Mouse (Mus musculus) midbrain, embryonic 11.5 days (tissue): ENCODE measurements around the gene Mpdz. TPM values are rescaled to one million over a fixed set of nuclear protein-coding genes. Genes with fewer than 3 reads are reported as not detected.

Experiments used
- ATAC-seq: fragments of 200-750 bp; cut with Nextera tagmentation; 2 replicates; pipeline ENCODE4 v1.8.0; 2017; ENCODE audit warnings: moderate TSS enrichment, moderate library complexity; ENCODE audit not compliant: low FRiP score
- DNase-seq: peaks from one replicate; pipeline ENCODE4 v3.0.0; 2015; ENCODE audit warnings: low spot score; ENCODE audit errors: missing footprints
- H3K27ac ChIP-seq: fragments of 300-500 bp; sonication (generic); 2 replicates; pipeline ENCODE4 v1.5.1; 2014; ENCODE audit warnings: low read depth, low read length
- H3K27me3 ChIP-seq: fragments of 300-500 bp; sonication (generic); 2 replicates; pipeline ENCODE4 v1.6.1; 2014; ENCODE audit warnings: mild to moderate bottlenecking, low read length, moderate library complexity, mixed read lengths; ENCODE audit not compliant: control insufficient read depth, insufficient read depth
- H3K36me3 ChIP-seq: fragments of 300-500 bp; sonication (generic); 2 replicates; pipeline ENCODE4 v1.6.1; 2014; ENCODE audit warnings: mild to moderate bottlenecking, low read length, moderate library complexity, mixed read lengths; ENCODE audit not compliant: control insufficient read depth, insufficient read depth
- H3K4me1 ChIP-seq: fragments of 300-500 bp; sonication (generic); 2 replicates; pipeline ENCODE4 v1.6.1; 2014; ENCODE audit warnings: low read length; ENCODE audit not compliant: control insufficient read depth, insufficient read depth
- H3K4me2 ChIP-seq: fragments of 300-500 bp; sonication (generic); 2 replicates; pipeline ENCODE4 v1.6.1; 2014; ENCODE audit warnings: mild to moderate bottlenecking, moderate library complexity
- H3K4me3 ChIP-seq: fragments of 300-500 bp; sonication (generic); 2 replicates; pipeline ENCODE4 v1.5.1; 2014; ENCODE audit warnings: low read depth, low read length
- H3K9ac ChIP-seq: fragments of 300-500 bp; sonication (generic); 2 replicates; pipeline ENCODE4 v1.6.1; 2014; ENCODE audit warnings: low read length
- H3K9me3 ChIP-seq: fragments of 300-500 bp; sonication (generic); 2 replicates; pipeline ENCODE4 v1.6.1; 2016; ENCODE audit warnings: low read length; ENCODE audit not compliant: control insufficient read depth
- WGBS: fragments of 180-500 bp; shearing (Covaris S2); extraction: QIAGEN DNeasy Blood & Tissue Kit; methylation state at CpG from one replicate; pipeline ENCODE4 v1.1.7; 2014; 5-methylcytosine and 5-hydroxymethylcytosine counted together
- polyA plus RNA-seq: library from polyadenylated mRNA; unstranded; fragments of >200 nt; fragmentation: Nextera tagmentation; extraction: Ambion mirVana; gene quantifications from 2 replicates; pipeline ENCODE4 v1.2.1, GENCODE M21; 2014

Gene Mpdz
- polyA plus RNA-seq, 1 experiment from 2014 or later: 43.6 TPM

DNA sequence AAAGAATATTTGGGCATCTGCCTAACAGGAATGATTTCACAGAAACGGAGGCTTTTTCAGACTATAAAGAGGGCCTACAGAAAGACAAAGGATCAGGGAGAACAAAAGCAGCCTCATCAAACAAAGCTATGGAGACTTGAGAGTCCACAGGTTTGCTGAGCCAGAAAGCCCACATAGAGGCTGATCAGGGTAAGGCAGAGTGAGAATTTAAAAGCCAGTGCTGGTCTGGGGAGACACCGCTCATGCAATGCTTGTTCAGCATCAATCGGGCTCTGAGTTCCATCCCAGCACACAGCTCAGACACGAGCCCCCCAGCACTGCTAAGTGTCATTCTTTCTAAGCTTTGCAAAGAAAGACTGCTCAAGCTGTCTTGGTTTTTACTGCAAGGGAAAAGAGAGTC is 162.5 kb downstream of the Mpdz start:
- Histone ChIP-seq H3K36me3 (0 out of 2 replicates have a peak, but pooled peaks cover 3% of the 10 kb centered on the region), H3K4me3 (no peak overlapping the region), H3K27me3 (no peaks in the 10 kb centered on the region), H3K4me1 (peaks cover 5% of the 10 kb centered on the region; the same call in 1 of the 2 replicates), H3K9me3 (no peaks in the 10 kb centered on the region), H3K9ac (0 out of 2 replicates have a peak overlapping the region, but pooled peaks have one; percentile 7), H3K4me2 (no peak overlapping the region), H3K27ac (peak overlapping the region; percentile 22; the same call in 1 of the 2 replicates)
- ATAC-seq (peak; percentile 62; the same call in 1 of the 2 replicates), DNase-seq (no peak)
- 5% methylated on average over 4 of the region's 4 CpGs for WGBS

DNA sequence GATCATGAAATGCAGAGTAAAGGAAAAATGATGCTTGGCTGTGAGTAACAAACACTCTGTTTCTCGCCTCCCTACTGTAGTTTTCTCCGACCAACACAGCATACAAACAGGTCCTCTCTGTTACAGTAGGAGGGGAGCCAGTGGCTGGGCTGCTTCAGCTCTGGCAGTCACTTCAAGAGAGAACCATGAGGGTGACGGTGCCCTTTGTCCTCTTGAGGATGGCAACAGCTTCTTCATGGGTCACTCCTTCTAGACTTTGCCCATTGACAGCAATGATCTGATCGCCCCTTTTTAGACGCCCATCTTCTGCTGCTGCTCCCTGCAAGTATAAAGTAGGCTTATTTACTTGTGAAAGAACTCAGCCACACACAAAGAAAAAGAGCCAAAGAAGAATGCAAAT is 163.2 kb downstream of the Mpdz start:
- DNase-seq: no peak
- H3K27ac ChIP-seq: no peak overlapping the region
- no peak for ATAC-seq

GRCm38 (mm10) chr4:81275957-81276715 is 166.5 kb downstream of the Mpdz start:
- DNase-seq (peak; percentile 75), ATAC-seq (no peak)
- Histone ChIP-seq H3K27ac (no peak overlapping the region), H3K36me3 (no peaks in the 10 kb centered on the region), H3K4me3 (no peak overlapping the region), H3K9ac (no peak overlapping the region), H3K4me2 (no peak overlapping the region), H3K9me3 (no peaks in the 10 kb centered on the region), H3K4me1 (peaks cover 5% of the 10 kb centered on the region; the same call in 1 of the 2 replicates), H3K27me3 (no peaks in the 10 kb centered on the region)
- 24% methylated on average over 6 of the region's 6 CpGs for whole genome bisulfite sequencing

More for the DNA sequence above, 163.2 kb downstream of the Mpdz start:
- Histone ChIP-seq H3K4me2 (no peak overlapping the region), H3K4me1 (peaks cover 5% of the 10 kb centered on the region; the same call in 1 of the 2 replicates), H3K9me3 (no peaks in the 10 kb centered on the region), H3K36me3 (no peaks in the 10 kb centered on the region), H3K9ac (no peak overlapping the region), H3K4me3 (no peak overlapping the region), H3K27me3 (no peaks in the 10 kb centered on the region)
- WGBS: 55% methylated on average over 5 of the region's 5 CpGs

DNA sequence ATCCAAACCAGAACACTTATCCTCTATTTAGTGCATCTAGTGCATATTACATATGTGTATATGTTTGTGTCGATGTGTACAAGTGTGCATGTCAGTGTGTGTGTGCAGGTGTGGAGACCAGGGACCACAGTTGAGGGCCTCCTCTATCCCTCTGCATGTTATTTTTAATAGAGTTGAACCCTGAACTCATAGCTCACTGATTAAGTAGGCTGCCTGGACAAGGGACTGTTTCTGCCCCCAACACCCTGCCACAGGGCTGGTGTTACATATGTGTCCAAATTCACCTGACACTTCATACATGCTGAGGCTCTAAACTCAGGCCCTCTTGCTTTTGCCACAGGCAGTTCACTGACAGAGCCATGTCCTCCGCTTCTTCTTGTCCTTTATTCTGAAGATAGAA is 169.5 kb downstream of the Mpdz start:
- ATAC-seq: no peak
- H3K9me3 ChIP-seq: no peaks in the 10 kb centered on the region
- H3K4me2 ChIP-seq: no peak overlapping the region
- 91% methylated on average over 2 of the region's 2 CpGs for WGBS
- no peak overlapping the region for H3K9ac ChIP-seq
- no peaks in the 10 kb centered on the region for H3K27me3 ChIP-seq
- no peaks in the 10 kb centered on the region for H3K36me3 ChIP-seq
- H3K27ac ChIP-seq: no peak overlapping the region
- no peaks in the 10 kb centered on the region; the same call in 1 of the 2 replicates for H3K4me1 ChIP-seq
- no peak overlapping the region for H3K4me3 ChIP-seq
- no peak for DNase-seq

DNA sequence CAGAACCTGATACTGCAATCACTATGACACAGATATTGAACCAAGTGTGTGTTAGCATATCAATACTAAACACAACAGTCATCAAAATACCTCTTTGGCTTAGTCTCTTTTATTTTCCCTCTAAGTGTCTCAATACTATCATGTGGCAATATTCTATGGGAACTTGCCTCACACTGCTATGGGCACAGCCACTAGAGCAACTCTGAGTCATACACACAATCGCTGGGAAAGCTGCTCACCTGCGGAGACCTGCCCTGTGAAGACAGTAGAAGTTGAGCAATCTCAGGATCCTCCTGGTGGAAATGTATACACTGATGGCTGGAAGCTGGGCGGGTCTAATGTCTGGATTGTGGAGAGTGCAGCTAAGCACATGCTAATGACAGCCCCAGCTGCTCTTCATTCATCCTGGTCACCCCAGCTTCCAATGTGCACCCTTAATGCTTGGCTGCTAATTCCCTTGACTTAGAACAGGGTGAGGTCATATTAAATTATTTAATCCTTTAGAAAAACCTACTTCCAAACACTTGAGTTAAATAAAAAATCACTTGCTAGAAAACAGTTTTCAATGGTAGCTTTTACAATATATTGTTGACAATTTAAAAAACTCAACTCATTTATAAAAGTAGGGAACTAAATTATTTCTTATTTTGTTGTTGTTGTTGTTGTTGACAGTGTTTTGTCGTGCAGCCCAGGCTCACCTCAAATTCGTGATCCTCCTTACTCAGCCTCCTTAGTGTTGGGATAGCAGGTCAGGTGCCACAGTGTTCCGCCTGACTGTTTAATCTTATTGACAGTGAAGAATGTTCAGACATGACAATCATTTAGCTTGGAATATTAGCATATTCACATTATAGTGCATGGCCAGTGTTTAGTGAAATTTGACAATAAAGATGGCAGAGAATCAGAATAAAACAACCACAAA is 189.5 kb downstream of the Mpdz start:
- Histone ChIP-seq H3K4me2 (no peak overlapping the region), H3K27me3 (no peaks in the 10 kb centered on the region), H3K4me3 (no peak overlapping the region), H3K36me3 (no peaks in the 10 kb centered on the region), H3K4me1 (no peaks in the 10 kb centered on the region), H3K9me3 (no peaks in the 10 kb centered on the region), H3K9ac (no peak overlapping the region), H3K27ac (no peak overlapping the region)
- ATAC-seq (peak; percentile 65), DNase-seq (peak; percentile 56)
- 78% methylated on average over 6 of the region's 6 CpGs for WGBS

GRCm38 (mm10) chr4:81252334-81252733 is 190.3 kb downstream of the Mpdz start:
- peak; percentile 49 for ATAC-seq
- Histone ChIP-seq H3K9me3 (no peaks in the 10 kb centered on the region), H3K27ac (no peak overlapping the region), H3K27me3 (no peaks in the 10 kb centered on the region), H3K36me3 (no peaks in the 10 kb centered on the region), H3K9ac (no peak overlapping the region), H3K4me1 (no peaks in the 10 kb centered on the region), H3K4me3 (no peak overlapping the region), H3K4me2 (no peak overlapping the region)
- 84% methylated on average over 1 of the region's 1 CpGs for WGBS
- no peak for DNase-seq

DNA sequence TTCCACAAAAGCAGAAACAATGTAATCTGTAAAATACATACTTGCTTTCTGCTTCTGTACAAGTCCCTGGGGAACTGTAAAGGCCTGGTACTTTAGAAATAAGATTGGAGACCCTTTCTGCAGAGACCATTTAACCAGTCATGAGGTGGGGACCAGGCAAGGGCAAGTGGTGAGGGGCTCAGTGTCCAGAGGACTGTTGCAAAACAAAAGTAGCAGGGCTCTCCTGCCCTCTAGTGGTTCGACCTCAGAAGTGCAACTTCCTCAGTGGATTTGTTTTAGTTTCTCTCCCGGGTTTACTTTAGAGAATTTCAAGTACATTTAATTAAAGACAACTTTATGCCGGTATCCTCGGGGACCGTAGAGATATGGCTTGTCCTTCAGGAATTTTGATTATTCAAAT is 190.7 kb downstream of the Mpdz start:
- ATAC-seq (peak; percentile 88), DNase-seq (peak; percentile 97)
- Histone ChIP-seq H3K4me2 (no peak overlapping the region), H3K36me3 (no peaks in the 10 kb centered on the region), H3K4me1 (no peaks in the 10 kb centered on the region), H3K4me3 (no peak overlapping the region), H3K9me3 (no peaks in the 10 kb centered on the region), H3K27ac (no peak overlapping the region), H3K9ac (no peak overlapping the region), H3K27me3 (no peaks in the 10 kb centered on the region)
- WGBS: 17% methylated on average over 5 of the region's 5 CpGs

GRCm38 (mm10) chr4:81249245-81249644 is 193.4 kb downstream of the Mpdz start:
- H3K4me3 ChIP-seq: no peak overlapping the region
- ATAC-seq (no peak), DNase-seq (peak; percentile 71)
- no peaks in the 10 kb centered on the region for H3K36me3 ChIP-seq
- 85% methylated on average over 2 of the region's 2 CpGs for WGBS
- no peak overlapping the region for H3K4me2 ChIP-seq
- H3K9ac ChIP-seq: no peak overlapping the region
- H3K9me3 ChIP-seq: no peaks in the 10 kb centered on the region
- H3K27ac ChIP-seq: no peak overlapping the region
- no peaks in the 10 kb centered on the region for H3K4me1 ChIP-seq
- H3K27me3 ChIP-seq: no peaks in the 10 kb centered on the region

DNA sequence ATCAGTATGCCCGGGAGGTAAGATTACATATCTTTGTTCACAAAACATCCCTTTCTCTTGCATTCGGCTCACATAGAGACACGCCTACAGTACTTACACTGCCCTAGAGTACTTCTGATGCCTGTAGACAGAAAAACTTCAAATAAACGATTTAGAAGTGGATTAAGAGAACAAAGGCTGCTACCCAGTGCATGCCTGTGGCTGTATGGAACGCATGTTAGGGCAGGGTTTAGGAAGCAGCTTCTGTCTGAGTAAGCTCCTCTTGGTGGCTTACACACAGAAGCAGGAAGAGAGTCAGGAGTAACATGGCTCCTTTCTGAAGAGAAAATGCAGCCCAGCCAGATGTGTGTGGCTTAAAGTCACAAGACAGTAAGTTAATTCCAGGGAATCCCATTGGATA is 206.4 kb downstream of the Mpdz start:
- Histone ChIP-seq H3K4me3 (no peak overlapping the region), H3K9ac (no peak overlapping the region), H3K4me1 (no peaks in the 10 kb centered on the region), H3K36me3 (no peaks in the 10 kb centered on the region), H3K27ac (no peak overlapping the region), H3K27me3 (no peaks in the 10 kb centered on the region), H3K4me2 (no peak overlapping the region), H3K9me3 (no peaks in the 10 kb centered on the region)
- ATAC-seq (no peak), DNase-seq (no peak)
- 73% methylated on average over 5 of the region's 5 CpGs for WGBS
